Mouse (Mus musculus) layer of hippocampus, adult 8-10 months (tissue): ENCODE data around the gene Gck. TPM values are rescaled to one million over a fixed set of nuclear protein-coding genes. Genes with fewer than 3 reads are reported as not detected.

Experiments used
- DNase-seq, 2 experiments: peaks; one replicate each; pipeline ENCODE4 v3.0.0; 2022; ENCODE audit warnings: low spot score in 2 of 2
- total RNA-seq, 4 experiments: library from RNA; stranded (reverse); gene quantifications; 2 replicates each; pipeline ENCODE4 v1.2.4; 2022

The Gck gene
- 1 to 10 TPM; 2.6 to 3.7 (median 3.5) TPM for total RNA-seq

- no peak for DNase-seq
These were observed at the start of gene Gck for GRCm38 (mm10) chr11:5949586-5950352. Gene Gck (minus strand): TSS chr11:5950081.

GRCm38 (mm10) chr11:5998472-5998871 is 48.6 kb upstream of the Gck start:
- no peak for DNase-seq

- DNase-seq: peak in 1 of 2 experiments; percentile 83
These were observed 46.1 kb upstream of the Gck start for GRCm38 (mm10) chr11:5995989-5996388.

GRCm38 (mm10) chr11:5994880-5995279 is 45.0 kb upstream of the Gck start:
- DNase-seq: no peak

GRCm38 (mm10) chr11:5994212-5994611 is 44.3 kb upstream of the Gck start:
- DNase-seq: no peak

GRCm38 (mm10) chr11:5990910-5991309 is 41.0 kb upstream of the Gck start:
- DNase-seq: no peak

- no peak for DNase-seq
These were observed 40.2 kb upstream of the Gck start for GRCm38 (mm10) chr11:5989954-5990593.

GRCm38 (mm10) chr11:5988126-5988525 is 38.2 kb upstream of the Gck start:
- no peak for DNase-seq

- DNase-seq: no peak
These were observed 33.7 kb upstream of the Gck start for GRCm38 (mm10) chr11:5983629-5984028.

GRCm38 (mm10) chr11:5981323-5981722 is 31.4 kb upstream of the Gck start:
- no peak for DNase-seq

- DNase-seq: no peak
These were observed 30.7 kb upstream of the Gck start for GRCm38 (mm10) chr11:5980561-5980960.

GRCm38 (mm10) chr11:5980108-5980507 is 30.2 kb upstream of the Gck start:
- DNase-seq: no peak

GRCm38 (mm10) chr11:5979088-5979487 is 29.2 kb upstream of the Gck start:
- no peak for DNase-seq

GRCm38 (mm10) chr11:5976106-5976505 is 26.2 kb upstream of the Gck start:
- DNase-seq: no peak

- no peak for DNase-seq
These were observed 25.2 kb upstream of the Gck start for GRCm38 (mm10) chr11:5975068-5975467.

- DNase-seq: no peak
These were observed 24.2 kb upstream of the Gck start for GRCm38 (mm10) chr11:5974053-5974452.

- DNase-seq: no peak
These were observed 23.3 kb upstream of the Gck start for GRCm38 (mm10) chr11:5973151-5973550.

GRCm38 (mm10) chr11:5971202-5971601 is 21.3 kb upstream of the Gck start:
- DNase-seq: no peak

GRCm38 (mm10) chr11:5968223-5968622 is 18.3 kb upstream of the Gck start:
- DNase-seq: no peak

- no peak for DNase-seq
These were observed 16.9 kb upstream of the Gck start for GRCm38 (mm10) chr11:5966751-5967150.

- no peak for DNase-seq
These were observed 16.0 kb upstream of the Gck start for GRCm38 (mm10) chr11:5965865-5966264.

GRCm38 (mm10) chr11:5960051-5960450 is 10.2 kb upstream of the Gck start:
- DNase-seq: no peak
